Mouse (Mus musculus) kidney, adult 2 months (tissue): ENCODE measurements around the gene Vmn2r10. TPM values are rescaled to one million over a fixed set of nuclear protein-coding genes. Genes with fewer than 3 reads are reported as not detected.
A peak's percentile ranks its signal among the peaks of the same experiment; 100 is the strongest.
"Not testable (repeated sequence)": the region's sequence is repeated elsewhere in the genome, so short reads cannot be mapped to it uniquely, and the experiment has no call there.

Source experiments
- DNase-seq: peaks from one replicate; pipeline ENCODE4 v3.0.0; 2021
- H3K27ac ChIP-seq: fragments of 200-500 bp; 2 replicates; pipeline ENCODE4 v1.5.1; 2012; ENCODE audit warnings: low read depth, low read length, control low read depth, inconsistent platforms; ENCODE audit not compliant: insufficient read depth
- H3K27me3 ChIP-seq: fragments of 200-500 bp; replicated peaks from 2 replicates; pipeline ENCODE4 v1.6.1; 2012; ENCODE audit warnings: mild to moderate bottlenecking, moderate library complexity, low read length, inconsistent platforms; ENCODE audit not compliant: control insufficient read depth, insufficient read depth
- H3K36me3 ChIP-seq: fragments of 200-500 bp; 2 replicates; pipeline ENCODE4 v1.6.1; 2012; ENCODE audit warnings: mild to moderate bottlenecking, moderate library complexity, low read length, inconsistent platforms; ENCODE audit not compliant: control insufficient read depth, insufficient read depth
- H3K4me1 ChIP-seq: fragments of 200-500 bp; 2 replicates; pipeline ENCODE4 v1.6.1; 2011; ENCODE audit warnings: low read length; ENCODE audit not compliant: control insufficient read depth, insufficient read depth
- H3K4me3 ChIP-seq: fragments of 200-500 bp; 2 replicates; pipeline ENCODE4 v1.5.1; 2011; ENCODE audit warnings: mild to moderate bottlenecking, low read depth, low read length, control low read depth; ENCODE audit not compliant: insufficient read depth
- CTCF ChIP-seq: fragments of 200-500 bp; conservative IDR thresholded peaks from 2 replicates; pipeline ENCODE4 v1.5.1; 2011; ENCODE audit warnings: low read depth, mild to moderate bottlenecking, control low read depth, low read length, moderate library complexity, mixed read lengths; ENCODE audit not compliant: insufficient read depth, insufficient read length
- POLR2A ChIP-seq: fragments of 200-500 bp; IDR thresholded peaks from one replicate; pipeline ENCODE4 v1.6.1; 2011; ENCODE audit warnings: low read depth, low read length, control low read depth
- whole genome bisulfite sequencing: fragments of 180-500 bp; shearing (Covaris S2); methylation state at CpG from one replicate; pipeline ENCODE4 v1.1.7; 2018; 5-methylcytosine and 5-hydroxymethylcytosine counted together
- polyA plus RNA-seq: library from polyadenylated mRNA; depleted of rRNA; stranded (reverse); fragments of >200 nt; gene quantifications from 2 replicates; pipeline ENCODE4 v1.2.3, GENCODE M21; 2012; rRNA removed

Gene Vmn2r10
- not detected in 2 replicates for polyA plus RNA-seq

- DNase-seq, H3K27ac ChIP-seq, H3K36me3 ChIP-seq: not testable (repeated sequence)
Observed at GRCm38 (mm10) chr5:109006427-109006826, at the start of gene Vmn2r10. TSS of gene Vmn2r10 (minus strand) at chr5:109006527.

DNA sequence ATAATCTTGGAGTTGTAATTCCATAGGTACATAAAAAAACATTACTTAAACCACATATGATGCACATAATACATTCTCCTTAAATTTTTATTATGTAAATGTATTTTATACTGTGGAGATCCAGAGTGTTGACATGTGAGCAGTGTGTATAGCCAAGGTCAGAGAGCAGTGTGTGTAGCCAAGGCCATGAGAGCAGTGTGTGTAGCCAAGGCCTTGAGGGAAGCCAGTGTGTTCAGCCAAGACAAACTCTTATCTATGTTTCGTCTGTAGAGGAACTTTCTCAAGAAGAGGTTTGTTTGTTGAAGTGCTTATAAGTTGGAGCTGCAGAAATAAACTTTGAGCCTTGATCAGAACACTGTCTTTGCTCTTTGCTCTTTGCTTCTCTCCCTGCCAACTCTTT lies 49.0 kb upstream of the Vmn2r10 start:
- H3K36me3 ChIP-seq, result no peaks in the 10 kb centered on the region
- no peaks in the 10 kb centered on the region for H3K27me3 ChIP-seq
- TF ChIP-seq POLR2A (no peak), CTCF (no peak)
- H3K4me3 ChIP-seq, result no peak overlapping the region
- 76% methylated on average over 1 of the region's 1 CpGs for WGBS
- no peak overlapping the region for H3K27ac ChIP-seq
- H3K4me1 ChIP-seq, result no peaks in the 10 kb centered on the region
- no peak for DNase-seq

More at GRCm38 (mm10) chr5:109006427-109006826, at the start of gene Vmn2r10:
- not testable (repeated sequence) for H3K4me3 ChIP-seq, H3K4me1 ChIP-seq, H3K27me3 ChIP-seq

GRCm38 (mm10) chr5:109032591-109032990 lies 26.3 kb upstream of the Vmn2r10 start:
- H3K4me3 ChIP-seq, result no peak overlapping the region
- no peaks in the 10 kb centered on the region for H3K4me1 ChIP-seq
- TF ChIP-seq CTCF (peak; percentile 33; the same call in 1 of the 2 replicates), POLR2A (no peak)
- H3K27ac ChIP-seq, result no peak overlapping the region
- no peaks in the 10 kb centered on the region for H3K27me3 ChIP-seq
- H3K36me3 ChIP-seq, result no peaks in the 10 kb centered on the region
- peak; percentile 0 for DNase-seq

DNA sequence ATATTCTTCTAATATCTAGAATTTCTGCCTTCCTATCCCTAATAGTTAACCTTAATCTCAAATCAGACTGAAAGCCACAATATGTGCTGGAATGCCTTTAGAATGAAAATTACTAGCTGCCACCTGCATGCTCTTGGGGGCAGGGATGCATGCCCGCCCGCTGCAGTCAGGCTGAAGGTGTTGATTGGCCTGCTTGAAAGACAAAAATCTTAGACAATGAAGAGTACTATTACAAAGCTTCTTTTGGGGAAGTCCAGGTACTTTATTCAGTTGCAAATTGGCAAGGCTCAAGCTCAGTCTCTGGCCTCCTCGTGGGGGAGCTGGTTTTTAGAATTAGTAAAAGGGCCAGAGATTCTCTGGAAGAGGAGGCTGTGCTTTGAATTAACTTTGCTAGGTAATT lies 17.4 kb downstream of the Vmn2r10 start:
- no peak for DNase-seq
- Histone ChIP-seq H3K27me3 (no peaks in the 10 kb centered on the region), H3K27ac (no peak overlapping the region), H3K36me3 (no peaks in the 10 kb centered on the region), H3K4me1 (no peaks in the 10 kb centered on the region), H3K4me3 (no peak overlapping the region)
- TF ChIP-seq POLR2A (no peak), CTCF (no peak)
- 76% methylated on average over 3 of the region's 3 CpGs for WGBS

Other genes with a start within 250 kb of the Vmn2r10 start
- gene Rnf212, start 231.5 kb downstream of the Vmn2r10 start, polyA plus RNA-seq, result not detected in 2 replicates
- gene Tmed11, start 211.2 kb downstream of the Vmn2r10 start, polyA plus RNA-seq, result not detected in 2 replicates
- not detected in 2 replicates for gene Vmn2r8, start 197.7 kb downstream of the Vmn2r10 start, polyA plus RNA-seq
- gene Vmn2r9, start 153.9 kb downstream of the Vmn2r10 start, polyA plus RNA-seq, result not detected in 2 replicates
- not detected in 2 replicates for gene Vmn2r11, start 53.0 kb upstream of the Vmn2r10 start, polyA plus RNA-seq
- not detected in 2 replicates for gene Vmn2r12, start 91.4 kb upstream of the Vmn2r10 start, polyA plus RNA-seq
- not detected in 2 replicates for gene Vmn2r13, start 185.7 kb upstream of the Vmn2r10 start, polyA plus RNA-seq
- gene Vmn2r14, start 218.2 kb upstream of the Vmn2r10 start, polyA plus RNA-seq, result not detected in 2 replicates